Mouse (Mus musculus): ENCODE data around the gene Rnf157. TPM values are rescaled to one million over a fixed set of nuclear protein-coding genes. Genes with fewer than 3 reads are reported as not detected.

The Rnf157 gene
- polyA plus RNA-seq, 1 experiment from 2014 or later, result 1.5 TPM

GRCm38 (mm10) chr11:116326963-116327603, 85.7 kb downstream of the Rnf157 start:
- no peak for TF ChIP-seq CTCF (IDR thresholded peaks at IDR 0.05; ENCODE audit: low read depth)
- no peak for TF ChIP-seq EP300 (IDR thresholded peaks at IDR 0.05; ENCODE audit: low read depth)
- 73% methylated on average over 7 of the region's 7 CpGs for WGBS (ENCODE audit: insufficient replicate concordance)
- Histone ChIP-seq H3K36me3 (replicated peaks; ENCODE audit: insufficient read depth, low read length) (no peaks in the 10 kb centered on the region), H3K27me3 (ENCODE audit: insufficient read depth, low read length) (no peaks in the 10 kb centered on the region), H3K4me2 (ENCODE audit: low read depth, low read length) (no peak overlapping the region), H3K4me1 (ENCODE audit: insufficient read depth) (0 out of 2 replicates have a peak, but pooled peaks cover 4% of the 10 kb centered on the region), H3K4me3 (ENCODE audit: low read depth, low read length) (no peak overlapping the region), H3K9ac (replicated peaks) (no peak overlapping the region), H3K27ac (ENCODE audit: low read depth) (no peak overlapping the region), H3K9me3 (ENCODE audit: low read length) (no peaks in the 10 kb centered on the region)
- ATAC-seq, result no peak
- no peak for DNase-seq

GRCm38 (mm10) chr11:116318719-116319659, 93.8 kb downstream of the Rnf157 start:
- Histone ChIP-seq H3K9me3 (ENCODE audit: low read length) (no peaks in the 10 kb centered on the region), H3K9ac (replicated peaks) (peak overlapping the region; percentile 55), H3K36me3 (replicated peaks; ENCODE audit: insufficient read depth, low read length) (no peaks in the 10 kb centered on the region), H3K27me3 (ENCODE audit: insufficient read depth, low read length) (0 out of 2 replicates have a peak, but pooled peaks cover 2% of the 10 kb centered on the region), H3K4me2 (ENCODE audit: low read depth, low read length) (peak overlapping the region; percentile 88), H3K4me3 (ENCODE audit: low read depth, low read length) (peak overlapping the region; percentile 50), H3K4me1 (ENCODE audit: insufficient read depth) (peaks cover 6% of the 10 kb centered on the region), H3K27ac (ENCODE audit: low read depth) (no peak overlapping the region)
- WGBS (ENCODE audit: insufficient replicate concordance), result 3% methylated on average over 41 of the region's 41 CpGs
- peak; percentile 90 for ATAC-seq
- TF ChIP-seq CTCF (IDR thresholded peaks at IDR 0.05; ENCODE audit: low read depth) (peak; percentile 98), EP300 (IDR thresholded peaks at IDR 0.05; ENCODE audit: low read depth) (no peak)
- DNase-seq, result peak; percentile 91

DNA sequence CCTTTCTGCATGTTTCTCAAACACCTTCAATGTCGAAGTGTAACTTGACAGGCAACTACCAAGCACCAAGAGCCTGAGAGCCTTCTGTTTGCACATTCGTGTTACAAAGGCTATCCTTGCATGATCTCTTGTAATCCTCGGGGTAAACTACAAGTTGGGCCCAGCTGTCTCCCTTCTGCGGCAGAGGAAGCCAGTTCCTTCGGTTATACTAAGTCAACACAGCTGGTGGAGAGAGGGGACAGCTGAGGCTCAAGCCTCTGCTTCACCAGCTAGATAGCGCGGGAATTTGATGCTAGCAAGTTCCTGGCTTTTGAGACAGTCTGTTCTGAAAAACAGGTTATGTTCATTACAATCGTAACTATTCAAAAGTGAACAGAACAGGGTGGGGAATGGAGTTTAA, 100.5 kb downstream of the Rnf157 start:
- H3K4me1 ChIP-seq (ENCODE audit: insufficient read depth), result 0 out of 2 replicates have a peak, but pooled peaks cover 2% of the 10 kb centered on the region
- H3K9me3 ChIP-seq (ENCODE audit: low read length), result no peaks in the 10 kb centered on the region
- no peak overlapping the region for H3K4me2 ChIP-seq (ENCODE audit: low read depth, low read length)
- TF ChIP-seq CTCF (IDR thresholded peaks at IDR 0.05; ENCODE audit: low read depth) (no peak), EP300 (IDR thresholded peaks at IDR 0.05; ENCODE audit: low read depth) (no peak)
- no peak overlapping the region for H3K4me3 ChIP-seq (ENCODE audit: low read depth, low read length)
- 0 out of 2 replicates have a peak, but pooled peaks cover 2% of the 10 kb centered on the region for H3K27me3 ChIP-seq (ENCODE audit: insufficient read depth, low read length)
- DNase-seq (no peak), ATAC-seq (no peak)
- no peak overlapping the region for H3K27ac ChIP-seq (ENCODE audit: low read depth)
- WGBS (ENCODE audit: insufficient replicate concordance), result 57% methylated on average over 8 of the region's 8 CpGs
- no peak overlapping the region for H3K9ac ChIP-seq (replicated peaks)
- no peaks in the 10 kb centered on the region for H3K36me3 ChIP-seq (replicated peaks; ENCODE audit: insufficient read depth, low read length)

DNA sequence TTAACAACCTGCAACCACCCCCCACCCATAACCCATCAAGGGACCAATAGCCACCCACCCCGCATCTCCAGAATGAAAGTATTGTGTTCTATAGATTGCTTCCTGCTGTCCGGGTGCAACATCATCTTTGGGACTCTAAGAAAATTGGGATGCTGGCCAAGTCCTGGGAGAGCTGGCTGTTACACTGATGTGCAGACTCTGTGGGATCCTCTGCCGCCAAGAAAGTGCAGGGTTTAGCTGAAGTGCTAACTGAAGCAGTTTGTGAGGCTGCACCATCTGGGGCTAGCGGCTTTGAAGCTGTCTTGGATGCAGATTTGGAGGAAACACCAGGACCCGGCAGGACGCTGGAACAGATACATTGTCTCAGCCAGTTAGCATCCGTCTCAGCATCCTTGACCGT, 101.7 kb downstream of the Rnf157 start:
- no peak for ATAC-seq
- no peak overlapping the region for H3K9ac ChIP-seq (replicated peaks)
- DNase-seq, result no peak
- TF ChIP-seq CTCF (IDR thresholded peaks at IDR 0.05; ENCODE audit: low read depth) (no peak), EP300 (IDR thresholded peaks at IDR 0.05; ENCODE audit: low read depth) (no peak)
- H3K4me3 ChIP-seq (ENCODE audit: low read depth, low read length), result no peak overlapping the region
- 68% methylated on average over 8 of the region's 8 CpGs for WGBS (ENCODE audit: insufficient replicate concordance)
- 0 out of 2 replicates have a peak, but pooled peaks cover 2% of the 10 kb centered on the region for H3K27me3 ChIP-seq (ENCODE audit: insufficient read depth, low read length)
- no peak overlapping the region for H3K4me2 ChIP-seq (ENCODE audit: low read depth, low read length)
- H3K27ac ChIP-seq (ENCODE audit: low read depth), result no peak overlapping the region
- peaks cover 9% of the 10 kb centered on the region for H3K4me1 ChIP-seq (ENCODE audit: insufficient read depth)
- H3K36me3 ChIP-seq (replicated peaks; ENCODE audit: insufficient read depth, low read length), result no peaks in the 10 kb centered on the region
- no peaks in the 10 kb centered on the region for H3K9me3 ChIP-seq (ENCODE audit: low read length)

GRCm38 (mm10) chr11:116309601-116310000, 103.2 kb downstream of the Rnf157 start:
- H3K9ac ChIP-seq (replicated peaks), result no peak overlapping the region
- ATAC-seq (0 out of 2 replicates have a peak, but pooled peaks have one; percentile 17), DNase-seq (no peak)

More at GRCm38 (mm10) chr11:116309601-116310000, 103.2 kb downstream of the Rnf157 start:
- 0 out of 2 replicates have a peak overlapping the region, but pooled peaks have one; percentile 20 for H3K27ac ChIP-seq (ENCODE audit: low read depth)
- H3K4me2 ChIP-seq (ENCODE audit: low read depth, low read length), result no peak overlapping the region
- TF ChIP-seq CTCF (IDR thresholded peaks at IDR 0.05; ENCODE audit: low read depth), result no peak
- TF ChIP-seq EP300 (IDR thresholded peaks at IDR 0.05; ENCODE audit: low read depth), result peak; percentile 81
- H3K4me1 ChIP-seq (ENCODE audit: insufficient read depth), result peaks cover 14% of the 10 kb centered on the region
- WGBS (ENCODE audit: insufficient replicate concordance), result 49% methylated on average over 3 of the region's 3 CpGs
- no peaks in the 10 kb centered on the region for H3K27me3 ChIP-seq (ENCODE audit: insufficient read depth, low read length)
- no peaks in the 10 kb centered on the region for H3K9me3 ChIP-seq (ENCODE audit: low read length)
- H3K36me3 ChIP-seq (replicated peaks; ENCODE audit: insufficient read depth, low read length), result peaks cover 4% of the 10 kb centered on the region
- no peak overlapping the region for H3K4me3 ChIP-seq (ENCODE audit: low read depth, low read length)

All from liver, postnatal 0 days (tissue).